Comparison of ENCODE assay signal across 14 mouse cellular contexts in the genomic region with DNA sequence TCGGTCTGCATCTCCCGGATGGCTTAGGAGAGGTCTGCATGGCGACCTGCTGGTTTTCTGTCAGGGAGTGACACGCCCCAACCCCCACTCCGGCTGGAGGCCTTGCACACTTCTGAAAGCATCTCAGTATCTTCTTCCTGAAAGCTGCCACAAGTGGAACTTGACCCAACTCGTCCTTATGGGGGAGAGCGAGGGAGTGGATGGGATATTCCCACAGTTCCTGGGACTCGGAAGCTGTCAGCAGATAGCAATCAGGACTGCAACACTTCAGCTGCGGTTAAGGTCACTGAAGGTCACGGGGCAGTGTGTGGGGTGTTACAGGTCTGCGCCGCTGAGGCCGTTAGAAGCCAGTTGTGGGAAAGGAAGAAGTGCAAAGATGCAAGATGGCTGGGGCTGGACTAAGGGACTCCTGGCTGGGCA. TPM values are rescaled to one million over a fixed set of nuclear protein-coding genes. Genes with fewer than 3 reads are reported as not detected.
DNase-seq lines count a peak whose midpoint lies in the region; ATAC-seq and TF ChIP-seq lines count a peak whose summit lies in the region.
"Had no signal": no experiment of that assay in that cellular context is flagged by ENCODE, and none has a peak within 500 bp of the region (broad histone marks: within the 10 kb centered on the region; RNA-seq: fewer than 3 reads in every experiment).

No protein-coding gene starts in this region.

- peak overlapping the region; percentile 36 for H3K4me2 ChIP-seq in heart, embryonic 12.5 days
- H3K4me2 ChIP-seq: lung, embryonic 14.5 days had no signal

- peak overlapping the region; percentile 8; the same call in 1 of the 2 replicates for H3K9ac ChIP-seq in heart, embryonic 12.5 days
- H3K9ac ChIP-seq: lung, embryonic 14.5 days had no signal

- H3K36me3 ChIP-seq in heart, embryonic 12.5 days, result no peaks in the 10 kb centered on the region
- H3K36me3 ChIP-seq in spleen, adult 2 months (ENCODE audit: control insufficient read depth, insufficient read depth, low read length), result no peaks in the 10 kb centered on the region

- ATAC-seq in heart, embryonic 12.5 days (ENCODE audit: insufficient number of reproducible peaks, low FRiP score), result no peak
- ATAC-seq: hindbrain, embryonic 16.5 days had no signal

- H3K9me3 ChIP-seq in heart, embryonic 12.5 days (replicated peaks), result no peaks in the 10 kb centered on the region

- no peak for TF ChIP-seq POLR2A in spleen, adult 2 months (IDR thresholded peaks at IDR 0.05; ENCODE audit: low read depth, low read length)

- H3K4me3 ChIP-seq in heart, embryonic 12.5 days, result no peak overlapping the region
- no peak overlapping the region for H3K4me3 ChIP-seq in spleen, adult 2 months (ENCODE audit: extremely low read depth, insufficient read depth, insufficient read length)
- H3K4me3 ChIP-seq: erythroblast, embryonic 14.5 days had no signal

- DNase-seq in heart, postnatal 4 days, result no peak
- no peak for DNase-seq in spleen, adult 2 months (ENCODE audit: low read depth in 1 of 2, low spot score in 2 of 2)
- DNase-seq in spleen, postnatal 10 days (ENCODE audit: low spot score in 2 of 2), result no peak
- DNase-seq in embryo, embryonic 9.5 days (ENCODE audit: extremely low spot score), result peak; percentile 45
- DNase-seq in layer of hippocampus, adult 9-10 months (ENCODE audit: low spot score), result no peak
- no peak for DNase-seq in testis, postnatal 10 days (ENCODE audit: low spot score)
- DNase-seq: adrenal gland, adult 8-10 months; lung, embryonic 14.5 days; midbrain, embryonic 14.5 days; right cerebral cortex, adult 18-20 months; thymus, postnatal 36 days had no signal

- H3K27me3 ChIP-seq in heart, embryonic 12.5 days (replicated peaks), result no peaks in the 10 kb centered on the region
- no peaks in the 10 kb centered on the region for H3K27me3 ChIP-seq in spleen, adult 2 months (ENCODE audit: control insufficient read depth, insufficient read depth, low read length)

- no peak for TF ChIP-seq CTCF in spleen, adult 2 months (IDR thresholded peaks at IDR 0.05; ENCODE audit: extremely low read depth, insufficient read depth, insufficient read length, insufficient replicate concordance)

- peak overlapping the region; percentile 65 for H3K27ac ChIP-seq in heart, embryonic 12.5 days (ENCODE audit: poor library complexity, severe bottlenecking)
- H3K27ac ChIP-seq in spleen, adult 2 months (ENCODE audit: insufficient read depth, low read length), result peak overlapping the region; percentile 9

- WGBS in heart, embryonic 12.5 days, result 18% methylated on average over 13 of the region's 13 CpGs
- WGBS in spleen, adult 2 months, result 72% methylated on average over 13 of the region's 13 CpGs

- peaks cover 76% of the 10 kb centered on the region for H3K4me1 ChIP-seq in heart, embryonic 12.5 days (replicated peaks)
- peaks cover 55% of the 10 kb centered on the region; the same call in 1 of the 2 replicates for H3K4me1 ChIP-seq in spleen, adult 2 months (ENCODE audit: control insufficient read depth, insufficient read depth, insufficient read length)

RNA-seq across cellular contexts. Expression of a gene that starts 6.3 kb away (rescaled TPM):
- polyA plus RNA-seq in heart, embryonic 12.5 days (2016; fragmentation: Nextera tagmentation; extraction: Ambion mirVana), result 21.4 and 23.8 TPM in 2 replicates
- 10 to 100 TPM; 52.9 to 59.1 TPM for total RNA-seq in heart, postnatal 4 days (2021)
- 78.7 and 92.4 TPM in 2 replicates for polyA plus RNA-seq in spleen, adult 2 months (2012; rRNA removed)

RNA-seq across cellular contexts. Expression of a gene that starts 16.6 kb away (rescaled TPM):
- polyA plus RNA-seq in heart, embryonic 12.5 days (2016; fragmentation: Nextera tagmentation; extraction: Ambion mirVana), result 37.4 and 40.4 TPM in 2 replicates
- 10 to 100 TPM; 41.6 to 43.0 TPM for total RNA-seq in heart, postnatal 4 days (2021)
- polyA plus RNA-seq in spleen, adult 2 months (2012; rRNA removed), result 15.0 and 15.1 TPM in 2 replicates
